Mouse (Mus musculus): Measurements from ENCODE around the gene Gabrg3. TPM values are rescaled to one million over a fixed set of nuclear protein-coding genes. Genes with fewer than 3 reads are reported as not detected.

Gabrg3 gene
- total RNA-seq, 2 experiments from 2014 or later, result 0.03 to 0.05 TPM

Other genes with a start within 250 kb of the Gabrg3 start
- gene Gabrb3, start 32.5 kb upstream of the Gabrg3 start, total RNA-seq (2021), result under 1 TPM; 0.40 to 0.41 TPM
- gene Gabra5, start 122.9 kb upstream of the Gabrg3 start, total RNA-seq (2021), result not detected

Data from heart, adult 18-20 months (tissue).